Mouse (Mus musculus): ENCODE measurements around the gene Rnf220.

The Rnf220 gene

DNA sequence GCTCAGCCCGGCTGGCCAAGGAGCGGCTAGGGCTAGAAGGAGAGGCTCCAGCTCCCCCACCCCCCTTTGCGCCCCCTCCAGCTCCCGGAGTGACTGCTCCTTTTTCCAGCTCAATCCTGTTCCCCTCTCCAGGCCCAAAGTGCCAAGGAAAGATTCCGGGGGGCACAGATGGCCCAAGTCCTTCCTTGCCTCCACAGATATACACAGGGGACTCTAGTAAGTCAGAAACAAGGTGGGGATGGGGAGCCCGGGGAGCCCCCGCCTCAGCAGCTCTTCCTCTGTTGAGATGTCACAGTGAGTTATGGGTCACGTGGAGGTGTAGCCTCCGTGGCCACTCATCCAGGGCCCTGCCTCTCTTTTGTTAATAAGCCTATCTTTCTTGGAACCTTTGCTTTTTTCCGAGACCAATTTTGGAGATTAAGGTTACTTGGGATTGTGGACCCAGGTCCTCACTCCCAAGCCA, 122.7 kb downstream of the Rnf220 start:
- no peak for DNase-seq

DNA sequence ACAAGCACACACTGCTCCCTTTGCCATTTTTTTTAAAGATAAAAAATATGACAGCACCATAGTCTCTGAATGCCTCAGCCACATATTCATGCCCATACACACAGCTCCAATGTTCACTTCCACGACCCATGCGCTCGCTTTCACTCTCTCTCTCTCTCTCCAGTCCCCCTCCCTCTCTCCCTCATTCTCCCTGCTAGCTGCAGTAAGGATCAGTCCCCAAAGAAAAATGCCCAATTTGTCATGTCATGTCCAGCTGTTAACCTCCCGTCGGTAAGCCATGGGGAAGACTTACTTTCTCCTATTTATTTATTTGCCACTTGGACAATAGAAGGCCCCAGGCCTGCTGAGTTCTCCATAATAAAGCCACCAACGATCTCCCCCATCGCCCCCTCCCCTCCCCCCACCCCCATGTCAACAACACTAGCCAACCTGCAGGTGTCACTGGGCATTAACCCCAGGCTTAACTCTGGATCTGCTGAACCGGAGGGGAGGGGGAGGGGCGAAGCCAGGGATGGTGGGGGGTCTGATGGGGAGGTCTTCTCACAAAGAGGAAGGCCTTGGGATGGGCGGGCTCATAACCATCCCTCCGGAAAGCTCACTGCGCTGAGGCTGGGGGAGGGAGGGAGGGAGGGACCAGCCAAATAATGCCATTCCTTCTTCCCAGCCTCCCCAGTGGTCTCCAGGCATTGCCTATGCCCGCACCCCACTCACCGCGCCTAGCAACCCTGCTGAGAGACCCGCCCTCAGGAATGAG, 123.4 kb downstream of the Rnf220 start:
- no peak for DNase-seq

DNA sequence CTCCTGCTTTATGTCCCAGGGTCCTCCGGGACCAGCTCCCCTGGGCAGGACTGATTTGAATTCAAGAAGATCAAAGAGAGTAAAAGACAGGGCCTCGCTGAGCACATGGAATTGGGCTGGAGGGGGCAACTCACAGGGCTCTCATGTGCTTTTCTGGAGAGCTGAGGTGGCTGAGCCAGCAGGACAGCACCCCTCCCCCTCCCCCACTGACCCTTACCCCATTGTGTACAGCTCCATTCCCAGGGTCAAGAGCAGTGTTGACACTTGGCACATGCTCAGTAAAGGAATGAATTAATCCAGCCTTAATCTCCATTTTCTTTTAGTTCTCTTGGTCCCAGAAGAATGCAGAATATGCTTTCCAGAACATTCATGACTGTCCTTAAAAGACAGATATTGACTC, 125.0 kb downstream of the Rnf220 start:
- DNase-seq = no peak

GRCm38 (mm10) chr4:117370354-117370753, 126.5 kb downstream of the Rnf220 start:
- DNase-seq = no peak

GRCm38 (mm10) chr4:117369571-117369970, 127.3 kb downstream of the Rnf220 start:
- DNase-seq = no peak

DNA sequence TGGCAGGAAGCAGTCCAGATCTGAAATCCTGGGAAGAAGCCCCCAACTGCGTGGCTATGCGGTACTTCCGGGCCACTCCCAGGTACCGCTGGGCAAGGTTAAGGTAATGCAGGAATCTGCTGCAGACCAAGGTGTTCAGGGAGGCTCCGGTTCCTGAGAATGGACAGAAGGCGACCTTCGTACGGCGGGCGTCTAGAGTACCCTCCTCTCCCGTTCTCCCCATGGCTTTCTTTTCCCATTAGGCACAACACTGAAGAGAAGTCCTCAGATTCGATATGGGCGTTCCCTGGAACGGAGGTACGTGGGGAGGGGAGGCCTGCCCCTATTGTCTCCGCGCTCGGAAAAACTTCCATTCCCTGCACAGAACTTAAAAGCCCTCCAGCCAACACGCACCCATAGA, 129.5 kb downstream of the Rnf220 start:
- DNase-seq = no peak

DNA sequence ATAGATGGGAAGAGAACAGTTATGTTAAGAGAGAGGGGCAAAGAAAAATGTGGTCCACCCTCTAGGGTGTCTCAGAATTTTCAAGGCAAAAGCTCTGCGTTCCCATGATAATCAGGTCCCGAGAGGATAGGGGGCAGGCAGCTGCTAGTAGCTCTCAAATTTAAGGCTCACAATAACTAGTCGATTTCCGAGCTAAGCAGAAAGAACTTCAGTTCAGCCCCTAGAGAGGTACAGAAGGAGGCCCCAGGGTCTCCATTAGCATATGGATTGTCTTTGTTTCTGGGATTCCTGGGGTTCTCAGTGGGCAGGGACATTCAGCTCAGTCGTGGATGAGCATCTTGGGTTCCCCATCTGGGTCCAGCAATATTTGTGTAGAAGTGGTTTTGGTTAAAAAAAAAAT, 134.8 kb downstream of the Rnf220 start:
- no peak for DNase-seq

DNA sequence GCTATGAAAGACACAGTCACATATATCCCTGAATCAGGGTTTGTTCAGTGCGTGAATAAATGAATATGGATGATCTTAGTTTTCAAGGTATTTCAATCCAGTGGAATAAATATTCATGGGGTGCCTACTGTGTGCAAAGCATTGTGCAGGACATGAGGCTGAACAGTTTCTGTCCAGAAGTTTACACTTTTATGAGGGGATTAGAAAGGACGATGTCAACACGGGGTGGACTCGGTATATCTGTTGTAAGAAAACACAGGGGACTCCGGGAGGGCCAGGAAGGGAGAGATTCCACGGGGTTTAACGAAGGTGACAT, 135.3 kb downstream of the Rnf220 start:
- DNase-seq = no peak

- DNase-seq = no peak
Measured at GRCm38 (mm10) chr4:117360713-117361557, 135.9 kb downstream of the Rnf220 start.

DNA sequence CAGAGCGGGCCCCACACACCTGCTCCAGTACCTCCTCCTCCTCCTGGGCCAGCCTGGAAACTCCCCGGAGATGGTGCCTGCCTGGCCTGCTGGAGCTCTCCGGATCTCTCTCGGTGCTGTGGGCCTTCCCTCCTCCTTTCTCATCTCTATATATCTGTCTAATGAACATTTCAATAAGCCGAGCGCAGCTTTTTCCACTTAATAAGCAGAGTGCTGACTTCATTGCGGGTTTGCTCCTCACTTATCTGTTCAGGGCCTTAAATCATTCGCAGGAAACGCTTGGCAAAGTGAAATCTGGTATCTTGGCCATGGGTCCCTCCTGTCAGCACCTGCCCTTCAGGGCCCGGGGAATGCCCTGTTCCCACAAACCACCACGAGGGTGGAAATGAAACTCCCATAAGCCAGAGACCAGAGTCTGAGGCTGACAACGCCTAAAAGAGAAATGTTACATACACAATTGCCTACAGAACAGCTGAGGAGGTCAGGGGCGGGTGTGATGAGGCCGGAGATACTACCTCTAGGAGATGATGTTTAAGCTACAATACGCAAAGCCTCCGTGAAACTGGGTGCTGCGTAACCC, 137.0 kb downstream of the Rnf220 start:
- no peak for DNase-seq

DNA sequence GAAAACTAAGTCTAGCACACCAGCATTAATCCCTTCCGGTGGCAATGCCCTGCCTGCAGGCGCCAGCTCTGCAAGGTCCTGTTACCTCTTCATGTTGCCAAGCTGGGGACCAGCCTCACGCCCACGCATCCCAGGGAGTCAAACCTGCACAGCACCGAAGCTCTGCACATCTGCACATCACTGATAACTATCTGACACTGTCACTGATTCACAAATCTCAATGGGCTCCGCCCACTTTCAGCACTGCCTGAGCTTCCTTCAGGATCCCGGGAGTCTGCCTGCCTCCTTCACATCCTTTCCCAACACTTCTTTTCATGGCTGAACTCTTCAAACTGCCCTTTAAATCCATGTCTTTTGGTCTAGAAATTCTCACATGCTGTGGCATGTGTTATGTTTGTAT, 138.9 kb downstream of the Rnf220 start:
- no peak for DNase-seq

GRCm38 (mm10) chr4:117357104-117357503, 139.7 kb downstream of the Rnf220 start:
- no peak for DNase-seq

DNA sequence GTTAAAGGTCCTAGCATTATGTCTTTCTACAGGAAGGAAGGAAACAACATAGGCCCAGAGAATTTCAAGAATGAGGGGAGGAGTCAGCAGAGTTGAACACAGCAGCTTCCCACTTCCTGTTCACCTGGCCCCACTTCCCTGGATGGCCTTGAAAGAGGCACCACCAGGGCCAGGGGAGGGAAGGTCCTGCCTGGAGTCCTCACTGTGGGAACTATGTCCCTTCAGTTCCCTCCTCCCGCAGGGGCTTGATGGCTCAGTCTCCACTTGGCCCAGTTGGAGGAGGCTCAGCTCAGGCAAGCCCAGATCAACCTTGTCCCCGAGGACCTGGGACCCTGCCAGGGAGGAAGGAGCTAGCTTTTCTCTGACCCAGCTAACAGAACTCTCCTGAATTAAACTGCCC, 140.6 kb downstream of the Rnf220 start:
- DNase-seq = no peak

DNA sequence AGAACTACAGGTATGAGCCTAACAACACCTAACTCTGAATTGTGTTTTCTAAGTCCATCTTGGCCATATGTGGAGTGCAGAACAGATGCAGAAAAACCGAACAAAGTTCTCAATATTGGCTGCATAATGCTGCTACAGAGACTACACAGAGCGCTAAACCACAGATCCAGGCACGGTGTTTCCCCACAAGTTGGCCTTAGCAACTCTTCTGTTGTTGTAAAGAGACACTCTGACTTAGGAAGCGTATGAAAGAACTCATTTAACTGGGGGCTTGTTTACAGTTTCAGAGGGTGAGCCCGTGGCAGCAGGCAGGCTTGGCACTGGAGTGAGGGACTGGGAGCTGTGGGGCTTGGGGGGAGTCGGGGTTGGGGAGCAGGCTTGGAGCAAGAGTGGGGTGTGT, 142.2 kb downstream of the Rnf220 start:
- DNase-seq = no peak

GRCm38 (mm10) chr4:117352957-117353356, 143.9 kb downstream of the Rnf220 start:
- DNase-seq = no peak

GRCm38 (mm10) chr4:117352071-117352470, 144.8 kb downstream of the Rnf220 start:
- no peak for DNase-seq

- no peak for DNase-seq
Measured at GRCm38 (mm10) chr4:117350139-117350693, 146.6 kb downstream of the Rnf220 start.

DNA sequence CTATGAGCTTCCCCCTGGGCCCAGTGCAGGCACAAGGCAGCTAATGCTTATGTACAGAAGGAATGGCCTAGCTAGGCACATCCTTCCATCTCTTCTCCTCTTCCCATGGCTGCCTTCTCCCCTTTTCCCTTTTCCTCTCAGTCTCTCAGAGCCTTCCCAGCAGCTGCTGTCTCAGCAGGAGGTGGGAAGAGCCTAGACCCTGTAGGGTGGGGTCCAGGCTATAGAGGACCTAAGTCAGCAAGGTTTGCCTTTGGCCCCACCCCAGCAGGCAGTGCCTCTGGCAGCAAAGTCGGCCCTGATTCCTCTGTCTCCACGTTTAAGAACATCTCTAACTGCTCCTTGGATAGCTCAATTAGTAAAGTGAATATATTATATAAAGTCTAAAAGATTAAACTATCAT, 147.5 kb downstream of the Rnf220 start:
- no peak for DNase-seq

- peak; percentile 22 to 28 for DNase-seq
Measured at GRCm38 (mm10) chr4:117346025-117346424, 150.8 kb downstream of the Rnf220 start.

- DNase-seq = no peak
Measured at GRCm38 (mm10) chr4:117343385-117343784, 153.5 kb downstream of the Rnf220 start.

- DNase-seq = no peak
Measured at GRCm38 (mm10) chr4:117342751-117343150, 154.1 kb downstream of the Rnf220 start.

GRCm38 (mm10) chr4:117341282-117341681, 155.6 kb downstream of the Rnf220 start:
- DNase-seq = no peak

GRCm38 (mm10) chr4:117339796-117340195, 157.1 kb downstream of the Rnf220 start:
- no peak for DNase-seq
